Mouse (Mus musculus): Measurements from ENCODE around the gene Ppid.
A peak's percentile ranks its signal among the peaks of the same experiment; 100 is the strongest.
"Not testable (repeated sequence)": the region's sequence is repeated elsewhere in the genome, so short reads cannot be mapped to it uniquely, and the experiment has no call there.

Gene Ppid

GRCm38 (mm10) chr3:79572399-79572798, 18.7 kb upstream of the Ppid start:
- no peak for DNase-seq (ENCODE audit: low read depth, low spot score)

DNA sequence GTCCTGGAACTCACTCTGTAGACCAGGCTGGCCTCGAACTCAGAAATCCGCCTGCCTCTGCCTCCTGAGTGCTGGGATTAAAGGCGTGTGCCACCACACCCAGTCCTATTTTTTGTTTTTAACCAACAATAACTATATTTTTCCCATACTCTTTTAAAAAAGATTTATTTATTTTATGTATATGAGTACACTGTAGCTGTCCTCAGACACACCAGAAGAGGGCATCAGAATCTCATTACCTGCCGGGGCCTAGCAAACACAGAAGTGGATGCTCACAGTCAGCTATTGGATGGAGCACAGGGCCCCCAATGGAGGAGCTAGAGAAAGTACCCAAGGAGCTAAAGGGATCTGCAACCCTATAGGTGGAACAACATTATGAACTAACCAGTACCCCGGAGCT, 17.8 kb upstream of the Ppid start:
- DNase-seq (ENCODE audit: low read depth, low spot score), result not testable (repeated sequence)

GRCm38 (mm10) chr3:79574336-79574735, 16.8 kb upstream of the Ppid start:
- DNase-seq (ENCODE audit: low read depth, low spot score), result no peak

GRCm38 (mm10) chr3:79575576-79576467, 15.3 kb upstream of the Ppid start:
- DNase-seq (ENCODE audit: low read depth, low spot score), result no peak

DNA sequence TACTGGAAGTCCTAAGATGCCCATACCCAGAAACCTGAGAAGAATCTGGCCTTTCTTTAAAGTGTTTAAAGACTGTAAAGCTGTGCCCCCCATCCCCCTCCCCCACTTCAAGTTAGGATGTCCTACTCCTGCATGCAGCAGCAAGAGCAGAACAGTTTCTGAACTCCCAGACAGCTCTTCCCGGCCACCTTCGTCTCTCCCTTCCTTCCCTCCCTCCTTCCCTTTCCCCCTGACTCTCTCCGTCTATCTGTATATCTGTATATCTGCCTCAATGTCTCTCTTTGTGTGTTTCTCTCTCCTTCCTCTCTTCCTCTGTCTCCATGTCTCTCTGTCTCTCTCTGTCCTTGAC, 14.7 kb upstream of the Ppid start:
- DNase-seq (ENCODE audit: low read depth, low spot score), result no peak

DNA sequence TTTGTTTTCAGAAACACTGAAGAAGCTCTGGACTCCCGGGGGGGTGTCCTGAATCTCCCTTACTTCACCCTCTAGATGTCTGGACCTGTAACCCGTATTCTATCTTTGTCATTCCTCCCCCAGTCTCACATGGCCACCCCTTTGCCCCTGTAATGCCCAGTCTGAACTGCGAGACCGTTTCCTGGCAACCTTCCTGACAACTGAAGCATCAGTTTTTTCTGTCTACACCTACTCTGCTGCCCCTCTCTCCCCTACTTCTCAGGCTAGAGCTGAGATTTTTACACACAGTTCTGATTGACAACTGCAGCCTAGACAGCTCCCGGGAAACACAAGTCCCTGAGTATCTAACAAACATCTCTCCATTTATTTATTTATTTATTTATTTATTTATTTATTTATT, 14.3 kb upstream of the Ppid start:
- DNase-seq (ENCODE audit: low read depth, low spot score), result no peak

DNA sequence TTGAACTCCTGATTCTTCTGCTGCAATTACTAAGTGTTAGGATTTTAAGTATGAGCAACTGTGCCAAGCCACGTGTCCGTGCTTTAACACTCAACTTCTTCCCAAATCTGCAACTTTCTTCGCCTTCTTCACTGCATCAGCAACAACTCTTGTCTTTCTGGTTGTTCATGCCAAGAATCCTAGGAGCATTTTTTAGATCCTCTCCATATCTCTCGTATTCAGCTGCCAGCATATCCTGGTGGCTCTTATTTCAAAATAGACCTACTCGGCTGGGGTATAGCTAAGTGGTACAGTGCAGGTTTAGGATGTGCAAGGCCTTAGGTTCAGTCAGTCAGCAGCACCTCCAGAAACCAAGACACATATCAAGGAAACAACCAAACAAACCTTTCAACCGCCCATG, 13.5 kb upstream of the Ppid start:
- DNase-seq (ENCODE audit: low read depth, low spot score), result no peak

DNA sequence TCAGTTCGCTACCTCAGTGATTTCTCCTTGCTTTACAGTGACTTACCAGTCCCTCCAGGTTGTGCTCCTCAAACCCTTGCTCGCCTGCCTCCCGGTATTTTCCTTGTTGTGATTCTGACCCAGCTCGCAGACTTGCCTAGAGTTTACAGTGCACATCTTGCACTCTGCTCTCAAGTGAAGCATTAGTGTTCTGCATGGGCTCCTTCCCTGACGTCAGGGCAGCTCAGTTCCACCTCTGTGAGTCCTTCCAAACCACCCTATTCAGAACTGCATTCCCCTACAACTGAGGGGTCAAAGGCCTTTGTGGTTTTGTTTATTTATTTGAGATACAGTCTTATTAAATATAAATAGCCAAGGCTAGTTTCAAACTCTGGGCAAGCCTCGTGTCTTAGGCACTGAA, 13.0 kb upstream of the Ppid start:
- DNase-seq (ENCODE audit: low read depth, low spot score), result no peak

DNA sequence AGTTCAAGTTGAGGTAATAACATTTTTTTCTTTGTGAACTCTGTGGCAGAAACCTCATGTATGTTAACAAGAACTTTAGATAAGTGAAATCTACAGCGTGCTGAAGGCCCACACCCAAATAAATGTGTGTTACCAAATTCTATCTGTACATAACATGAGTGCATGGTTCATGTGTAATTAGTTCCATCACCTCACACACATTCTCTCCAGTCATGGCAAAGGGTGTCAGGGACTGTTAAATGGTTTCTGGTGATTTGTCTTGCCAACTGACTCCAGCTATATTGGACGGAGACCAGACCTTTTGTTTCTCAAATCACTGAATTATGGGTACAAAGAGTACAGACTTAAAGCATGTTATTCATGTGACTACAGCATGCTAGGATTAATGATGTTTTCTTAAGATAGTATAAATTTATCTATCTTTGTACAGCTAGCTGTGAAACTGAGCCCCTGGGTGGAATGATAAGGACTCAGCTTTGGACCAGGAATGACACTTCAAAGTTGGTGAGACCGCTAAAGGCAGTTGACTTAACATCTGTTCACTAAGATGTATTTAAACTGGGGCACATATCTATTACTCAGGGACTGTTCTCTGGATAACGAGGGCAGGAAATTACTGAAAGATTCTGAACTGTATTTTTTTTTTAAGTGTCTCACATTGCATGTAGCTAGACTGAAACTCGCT, 11.1 kb upstream of the Ppid start:
- DNase-seq (ENCODE audit: low read depth, low spot score), result no peak

DNA sequence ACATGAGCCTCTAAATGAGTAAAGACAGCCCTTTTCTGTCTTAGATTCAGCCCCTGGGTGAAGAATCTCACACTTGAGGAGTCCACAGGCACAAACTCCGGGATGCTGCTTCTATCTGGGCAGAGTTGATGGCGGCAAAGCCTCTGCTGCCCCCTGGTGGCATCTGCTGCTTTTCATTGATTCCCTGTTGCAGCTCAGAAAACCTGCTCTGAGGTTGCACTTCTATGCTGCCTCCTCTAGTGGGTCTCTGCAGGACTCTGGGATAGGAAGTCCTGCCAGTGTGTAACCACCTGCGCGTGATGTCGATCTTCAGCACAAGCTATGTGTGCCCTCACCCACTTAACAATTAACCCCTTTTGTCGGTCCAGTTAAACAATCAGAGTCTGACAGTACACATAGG, 4.3 kb upstream of the Ppid start:
- DNase-seq (ENCODE audit: low read depth, low spot score), result peak; percentile 94

DNA sequence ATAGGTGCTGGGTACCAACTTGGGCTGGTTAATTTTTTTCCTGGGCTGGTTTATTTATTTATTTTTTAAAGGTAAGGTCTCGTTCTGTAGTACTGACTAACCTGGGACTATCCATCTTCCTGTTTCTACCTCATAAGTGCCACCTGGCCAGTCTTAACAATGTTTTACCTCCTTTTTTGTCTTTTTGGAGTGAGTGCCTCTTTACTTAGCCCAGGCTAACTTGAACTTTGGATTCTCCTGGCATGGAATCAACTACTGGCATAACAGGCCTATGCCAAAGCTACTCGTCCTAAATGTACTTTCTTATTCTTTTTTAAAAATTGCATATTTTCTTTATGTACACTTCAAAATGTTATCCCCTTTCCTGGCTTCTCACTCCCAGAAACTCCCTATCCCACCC, 1.5 kb upstream of the Ppid start:
- no peak for DNase-seq (ENCODE audit: low read depth, low spot score)

DNA sequence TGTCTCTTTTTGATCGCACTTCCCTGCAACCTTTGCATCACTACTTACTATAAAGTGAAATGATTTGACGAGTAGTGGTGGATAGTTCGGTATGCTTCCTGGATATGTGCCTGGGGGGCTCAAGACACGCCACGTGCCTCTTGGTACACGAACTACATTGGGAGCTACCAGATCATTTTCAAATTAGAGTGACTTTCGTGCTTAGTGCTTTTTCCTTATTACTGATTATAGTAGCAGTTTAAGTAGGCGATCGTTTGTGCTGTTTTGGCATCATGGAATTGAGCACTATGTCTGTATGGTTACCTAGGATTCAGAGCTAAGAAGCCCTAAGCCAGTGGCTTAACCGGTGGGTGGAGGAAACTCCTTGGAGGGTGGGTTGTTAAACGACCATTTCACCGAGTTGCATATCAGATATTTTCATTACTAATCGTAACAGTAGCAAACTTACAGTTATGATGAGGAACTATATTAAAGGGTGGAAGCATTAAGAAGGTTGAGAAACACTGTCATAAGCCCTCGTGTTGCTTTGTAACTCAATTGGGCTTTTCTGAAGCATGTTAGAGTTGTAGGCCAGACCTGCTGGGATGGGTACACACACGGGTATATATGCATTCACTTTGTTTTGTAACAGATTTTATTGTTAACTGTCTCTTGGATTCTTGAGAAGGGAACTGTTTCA, 790 bp downstream of the Ppid start:
- peak; percentile 9 for DNase-seq (ENCODE audit: low read depth, low spot score)

GRCm38 (mm10) chr3:79595468-79595867, 4.3 kb downstream of the Ppid start:
- no peak for DNase-seq (ENCODE audit: low read depth, low spot score)

DNA sequence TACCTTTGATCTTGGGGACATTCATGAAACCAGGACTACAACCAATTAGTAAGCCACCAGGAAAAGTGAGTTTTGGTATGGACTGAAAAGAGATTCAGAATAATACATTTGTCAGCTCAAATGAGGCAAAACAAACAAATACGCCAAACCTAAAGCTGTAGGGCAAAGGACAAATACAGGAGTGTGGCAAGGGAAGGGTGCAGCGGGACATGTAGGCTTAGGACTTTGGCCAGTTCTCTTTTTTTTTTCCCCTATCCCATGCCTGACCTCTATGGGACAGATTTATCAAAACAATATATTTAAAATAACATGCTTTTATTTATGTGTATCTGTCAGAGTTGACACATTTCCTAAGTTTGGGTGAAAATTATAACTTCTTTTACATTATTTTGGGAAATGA, 18.7 kb downstream of the Ppid start:
- DNase-seq (ENCODE audit: low read depth, low spot score), result no peak

- peak; percentile 54 for DNase-seq (ENCODE audit: low read depth, low spot score)
These were observed 36.5 kb downstream of the Ppid start for GRCm38 (mm10) chr3:79627484-79628181.

DNA sequence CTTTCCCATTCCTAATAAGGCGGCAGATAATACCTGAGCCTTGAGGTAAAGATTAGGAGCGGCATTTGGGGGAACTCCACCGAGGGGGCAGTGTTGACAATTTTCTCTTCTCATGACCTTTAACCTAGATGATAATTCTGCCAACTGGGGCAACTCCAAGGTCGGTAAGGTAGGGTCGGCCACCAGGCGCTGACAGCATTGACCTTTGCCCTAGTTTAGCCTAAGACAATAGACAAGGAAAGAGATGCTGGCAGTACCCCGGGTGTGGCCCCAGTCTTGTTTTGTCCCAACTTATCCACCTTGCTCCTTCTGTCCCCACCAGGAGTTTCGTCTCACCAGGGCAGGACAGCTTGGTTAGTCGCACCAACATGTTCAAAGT, 37.0 kb downstream of the Ppid start:
- no peak for DNase-seq (ENCODE audit: low read depth, low spot score)

DNA sequence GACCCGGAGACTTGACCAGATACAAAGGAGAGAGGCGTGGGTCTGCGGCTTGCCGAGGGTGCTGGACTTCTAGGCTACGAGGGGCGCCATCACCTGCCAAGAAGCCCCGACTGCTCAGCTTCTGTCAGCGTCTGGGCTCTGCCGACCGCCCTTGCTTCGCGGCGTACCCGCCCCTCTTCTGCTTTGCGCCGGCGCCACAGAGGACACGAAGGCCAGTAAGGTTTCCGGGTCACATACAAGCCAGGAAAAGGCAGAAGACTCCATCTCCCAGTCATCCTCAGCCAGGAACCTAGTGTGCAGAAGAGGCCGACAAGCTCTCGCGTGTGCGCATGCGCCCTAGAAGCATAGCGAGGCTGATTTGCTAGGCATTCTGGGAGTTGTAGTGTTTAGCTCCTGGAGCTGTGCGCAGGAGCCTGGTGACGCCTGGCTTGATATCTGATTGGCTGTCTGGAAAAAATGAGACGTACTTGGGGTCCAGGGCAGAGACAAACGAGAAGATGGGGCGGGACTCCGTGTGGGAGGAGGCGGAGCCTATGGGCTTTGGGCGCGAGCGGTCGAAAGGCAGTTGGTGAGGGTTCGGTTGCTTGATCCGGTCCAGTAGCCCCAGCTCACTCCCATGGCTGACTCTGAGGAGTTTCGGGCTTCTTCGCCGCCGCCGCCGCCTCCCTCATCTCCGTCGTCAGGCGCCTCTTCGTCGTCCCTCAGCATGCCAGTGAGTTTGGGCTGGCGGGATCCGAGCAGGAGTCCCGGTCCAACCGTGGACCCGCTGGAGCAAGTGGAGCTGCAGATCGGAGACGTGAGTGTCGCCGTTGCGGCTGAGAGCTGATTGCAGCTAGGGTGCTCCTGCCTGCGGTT, 37.6 kb downstream of the Ppid start, which contains the start of gene 4930579G24Rik:
Gene 4930579G24Rik (plus strand): TSS at position 519 of the 855 bp plus-strand sequence.
- DNase-seq (ENCODE audit: low read depth, low spot score), result peak; percentile 99

GRCm38 (mm10) chr3:79629416-79629730, 38.2 kb downstream of the Ppid start, which contains the start of gene Etfdh:
Etfdh (minus strand) TSS chr3:79629500.
- DNase-seq (ENCODE audit: low read depth, low spot score), result no peak

DNA sequence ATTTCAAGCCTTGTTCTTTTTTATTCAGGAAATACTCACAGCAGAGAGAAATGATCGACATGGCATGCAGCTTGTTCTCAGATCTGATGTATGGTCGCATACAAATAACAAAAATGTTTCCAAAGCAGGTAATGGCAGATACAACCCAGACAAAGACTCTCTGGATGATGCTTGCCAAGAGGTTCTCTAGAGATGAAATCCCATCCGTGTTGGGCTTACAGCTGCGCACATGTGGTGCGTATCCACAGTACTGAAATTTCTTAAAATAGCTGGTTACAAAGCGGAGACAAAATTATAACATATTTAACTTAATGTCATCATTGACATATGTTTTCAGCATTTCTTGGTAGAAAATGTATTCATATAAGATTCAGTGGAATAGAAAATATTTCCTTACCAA, 61.0 kb downstream of the Ppid start:
- no peak for DNase-seq (ENCODE audit: low read depth, low spot score)

Measured in CD4-positive, CD25-positive, alpha-beta regulatory T cell, adult 2 months (primary cell).